Mouse (Mus musculus) neural tube, embryonic 12.5 days (tissue): ENCODE measurements around the gene Mtfr1l. TPM values are rescaled to one million over a fixed set of nuclear protein-coding genes. Genes with fewer than 3 reads are reported as not detected.

Source experiments
- ATAC-seq: fragments of 200-750 bp; cut with Nextera tagmentation; 2 replicates; pipeline ENCODE4 v1.8.0; 2017; ENCODE audit warnings: low read depth, mild to moderate bottlenecking, moderate TSS enrichment, moderate library complexity; ENCODE audit not compliant: low FRiP score
- H3K27ac ChIP-seq: fragments of 300-500 bp; sonication (generic); 2 replicates; pipeline ENCODE4 v1.5.1; 2016
- H3K27me3 ChIP-seq: fragments of 300-500 bp; sonication (generic); replicated peaks from 2 replicates; pipeline ENCODE4 v1.6.1; 2016; ENCODE audit warnings: mild to moderate bottlenecking
- H3K36me3 ChIP-seq: fragments of 300-500 bp; sonication (generic); 2 replicates; pipeline ENCODE4 v1.6.1; 2016; ENCODE audit warnings: mild to moderate bottlenecking
- H3K4me1 ChIP-seq: fragments of 300-500 bp; sonication (generic); 2 replicates; pipeline ENCODE4 v1.6.1; 2016
- H3K4me2 ChIP-seq: fragments of 300-500 bp; sonication (generic); replicated peaks from 2 replicates; pipeline ENCODE4 v1.6.1; 2016; ENCODE audit warnings: mild to moderate bottlenecking
- H3K4me3 ChIP-seq: fragments of 300-500 bp; sonication (generic); 2 replicates; pipeline ENCODE4 v1.5.1; 2016
- H3K9ac ChIP-seq: fragments of 300-500 bp; sonication (generic); 2 replicates; pipeline ENCODE4 v1.6.1; 2016; ENCODE audit warnings: mild to moderate bottlenecking
- H3K9me3 ChIP-seq: fragments of 300-500 bp; sonication (generic); 2 replicates; pipeline ENCODE4 v1.6.1; 2016; ENCODE audit warnings: mild to moderate bottlenecking
- WGBS: fragments of 180-500 bp; shearing (Covaris S2); methylation state at CpG from one replicate; pipeline ENCODE4 v1.1.7; 2016; 5-methylcytosine and 5-hydroxymethylcytosine counted together
- microRNA-seq: library from miRNA; unstranded; fragments of <30 nt; microRNA quantifications from one replicate; pipeline ENCODE4, GENCODE M21; 2017
- polyA plus RNA-seq: library from polyadenylated mRNA; unstranded; fragments of >200 nt; fragmentation: Nextera tagmentation; extraction: Ambion mirVana; gene quantifications from 2 replicates; pipeline ENCODE4 v1.2.1, GENCODE M21; 2016

The Mtfr1l gene
- polyA plus RNA-seq, 1 experiment from 2014 or later = 138 TPM

DNA sequence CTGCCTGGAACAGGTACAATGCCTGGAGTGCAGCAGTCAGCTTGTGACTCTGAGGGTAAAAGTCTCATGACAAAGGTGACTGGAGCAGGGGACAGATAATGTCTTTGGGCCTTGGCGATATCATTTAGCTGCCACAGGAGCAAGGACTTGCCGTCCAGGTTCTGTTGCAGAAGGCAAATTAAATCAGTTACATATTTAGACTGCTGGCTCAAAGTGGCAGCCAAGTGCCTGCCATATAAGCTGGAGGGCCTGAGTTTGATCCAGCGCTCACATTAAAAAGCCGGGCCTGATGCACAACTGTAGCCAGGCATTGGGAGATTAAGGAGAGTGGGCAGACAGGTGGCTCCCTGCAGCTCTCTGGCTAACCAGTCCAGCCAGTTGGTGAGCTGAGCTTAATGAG lies 55.3 kb downstream of the Mtfr1l start:
- peaks cover 25% of the 10 kb centered on the region for H3K36me3 ChIP-seq
- no peaks in the 10 kb centered on the region for H3K27me3 ChIP-seq
- no peak overlapping the region for H3K27ac ChIP-seq
- ATAC-seq = no peak
- H3K9ac ChIP-seq = no peak overlapping the region
- no peak overlapping the region for H3K4me2 ChIP-seq
- no peaks in the 10 kb centered on the region for H3K9me3 ChIP-seq
- peaks cover 4% of the 10 kb centered on the region for H3K4me1 ChIP-seq
- no peak overlapping the region for H3K4me3 ChIP-seq
- 91% methylated on average over 4 of the region's 4 CpGs for WGBS

DNA sequence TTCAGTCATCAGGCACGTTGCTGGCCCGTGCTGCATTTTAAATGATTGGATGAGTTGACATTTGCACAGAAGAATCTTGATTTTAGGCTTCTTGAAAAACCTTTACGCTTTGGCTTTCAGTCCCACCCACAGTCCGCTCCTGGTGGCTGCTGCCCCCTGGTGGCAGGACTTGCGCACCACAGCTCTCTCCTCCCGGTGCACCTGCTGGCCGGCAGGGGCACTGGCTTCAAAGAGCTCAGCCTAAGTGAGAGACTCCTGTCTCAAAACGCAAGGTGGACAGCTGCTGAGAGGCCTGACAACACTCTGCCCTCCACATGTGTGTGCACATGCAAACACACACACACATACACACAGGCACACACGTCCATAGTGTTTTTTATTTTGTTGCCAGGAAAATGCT lies 57.2 kb downstream of the Mtfr1l start:
- no peaks in the 10 kb centered on the region for H3K27me3 ChIP-seq
- H3K36me3 ChIP-seq = peaks cover 39% of the 10 kb centered on the region
- H3K9ac ChIP-seq = no peak overlapping the region
- WGBS = 8% methylated on average over 9 of the region's 9 CpGs
- no peaks in the 10 kb centered on the region for H3K9me3 ChIP-seq
- H3K27ac ChIP-seq = no peak overlapping the region
- H3K4me2 ChIP-seq = no peak overlapping the region
- no peak overlapping the region for H3K4me3 ChIP-seq
- peak; percentile 63 for ATAC-seq
- peaks cover 18% of the 10 kb centered on the region for H3K4me1 ChIP-seq

DNA sequence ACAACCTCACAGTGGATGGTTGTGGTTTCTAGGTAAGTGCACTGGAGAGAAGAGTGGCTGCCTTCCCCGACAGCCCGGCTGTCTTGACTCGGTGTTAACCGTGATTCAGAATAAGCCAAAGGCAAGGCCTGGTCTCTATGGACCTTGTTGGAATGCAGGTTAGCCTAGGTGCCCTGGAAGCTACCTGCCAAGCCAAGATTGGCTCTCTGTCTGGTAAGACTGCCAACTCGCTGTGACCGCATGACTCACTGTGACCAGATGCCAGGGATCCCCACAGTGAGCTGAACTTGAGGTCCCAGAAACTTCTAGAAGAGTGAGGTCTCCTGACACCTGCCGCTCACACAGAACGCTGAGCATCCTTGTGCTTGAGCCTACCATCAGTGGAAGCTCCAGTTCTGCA lies 58.3 kb downstream of the Mtfr1l start:
- H3K4me2 ChIP-seq = no peak overlapping the region
- H3K27ac ChIP-seq = no peak overlapping the region
- no peaks in the 10 kb centered on the region for H3K27me3 ChIP-seq
- peaks cover 50% of the 10 kb centered on the region for H3K36me3 ChIP-seq
- no peak overlapping the region for H3K4me3 ChIP-seq
- H3K9me3 ChIP-seq = no peaks in the 10 kb centered on the region
- 91% methylated on average over 8 of the region's 8 CpGs for WGBS
- no peak overlapping the region for H3K9ac ChIP-seq
- peaks cover 28% of the 10 kb centered on the region for H3K4me1 ChIP-seq
- no peak for ATAC-seq

Small RNAs within 50 kb of the gene (microRNA-seq; reads per million reads assigned to microRNA genes)
- not detected for gene Mir6403

Other genes starting within 250 kb of the Mtfr1l start
- 28.1 and 31.9 TPM in 2 replicates for gene Pdik1l, start 247.5 kb downstream of the Mtfr1l start, polyA plus RNA-seq
- 2.1 and 2.9 TPM in 2 replicates for gene Trim63, start 220.3 kb downstream of the Mtfr1l start, polyA plus RNA-seq
- not detected in 2 replicates for gene Slc30a2, start 192.2 kb downstream of the Mtfr1l start, polyA plus RNA-seq
- 0.40 and 0.53 TPM in 2 replicates for gene Extl1, start 151.5 kb downstream of the Mtfr1l start, polyA plus RNA-seq
- gene Pafah2, start 139.1 kb downstream of the Mtfr1l start, polyA plus RNA-seq = 8.1 and 8.5 TPM in 2 replicates
- gene Stmn1, start 67.1 kb downstream of the Mtfr1l start, polyA plus RNA-seq = 4,894 and 4,994 TPM in 2 replicates
- gene Paqr7, start 38.7 kb downstream of the Mtfr1l start, polyA plus RNA-seq = 7.4 and 8.9 TPM in 2 replicates
- 8.1 and 8.9 TPM in 2 replicates for gene Aunip, start 24.4 kb downstream of the Mtfr1l start, polyA plus RNA-seq
- 47.5 and 53.0 TPM in 2 replicates for gene Selenon, start 16.8 kb upstream of the Mtfr1l start, polyA plus RNA-seq
- 5.1 and 6.3 TPM in 2 replicates for gene Man1c1, start 168.9 kb upstream of the Mtfr1l start, polyA plus RNA-seq
- gene Ldlrap1, start 232.6 kb upstream of the Mtfr1l start, polyA plus RNA-seq = 5.3 and 7.0 TPM in 2 replicates